In the genomic region with DNA sequence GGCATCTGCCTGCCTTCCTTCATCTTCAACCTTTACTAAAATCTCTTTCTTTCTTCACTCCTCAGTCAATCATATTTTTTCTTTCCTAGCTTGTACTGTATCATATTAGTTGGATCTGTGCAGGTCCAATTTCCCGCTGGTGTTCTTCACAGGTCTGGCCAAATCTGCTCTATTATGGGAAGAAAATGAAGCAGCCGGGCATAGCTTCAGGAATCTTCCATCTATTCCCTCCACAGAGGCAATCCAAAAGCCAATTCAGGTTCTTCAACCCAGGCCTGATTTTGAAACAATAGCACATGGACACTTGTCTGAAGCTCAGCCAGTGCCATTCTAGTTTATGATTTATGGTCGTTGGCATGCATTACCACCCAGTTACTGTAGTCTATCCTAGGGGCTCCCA, we compare ENCODE assay signal across 29 mouse cellular contexts. TPM values are rescaled to one million over a fixed set of nuclear protein-coding genes. Genes with fewer than 3 reads are reported as not detected.
A peak's percentile ranks its signal among the peaks of the same experiment; 100 is the strongest.
DNase-seq lines count a peak whose midpoint lies in the region; ATAC-seq and TF ChIP-seq lines count a peak whose summit lies in the region.
"Had no signal": no experiment of that assay in that cellular context is flagged by ENCODE, and none has a peak within 500 bp of the region (broad histone marks: within the 10 kb centered on the region; RNA-seq: fewer than 3 reads in every experiment).

No protein-coding gene starts in this region.

- no peaks in the 10 kb centered on the region for H3K9me3 ChIP-seq in hindbrain, embryonic 15.5 days
- H3K9me3 ChIP-seq in hindbrain, embryonic 12.5 days (replicated peaks) = no peaks in the 10 kb centered on the region
- H3K9me3 ChIP-seq in hindbrain, postnatal 0 days (ENCODE audit: low read length) = no peaks in the 10 kb centered on the region
- no peaks in the 10 kb centered on the region for H3K9me3 ChIP-seq in hindbrain, embryonic 11.5 days (ENCODE audit: control insufficient read depth, low read length)
- H3K9me3 ChIP-seq: embryonic facial prominence, embryonic 13.5 days; embryonic facial prominence, embryonic 15.5 days; forebrain, embryonic 10.5 days; forebrain, embryonic 12.5 days had no signal

- WGBS in hindbrain, embryonic 15.5 days = 75% methylated on average over 3 of the region's 3 CpGs
- 83% methylated on average over 3 of the region's 3 CpGs for WGBS in hindbrain, embryonic 12.5 days
- 59% methylated on average over 3 of the region's 3 CpGs for WGBS in hindbrain, postnatal 0 days
- WGBS in hindbrain, embryonic 11.5 days = 93% methylated on average over 3 of the region's 3 CpGs

- no peak overlapping the region for H3K9ac ChIP-seq in hindbrain, embryonic 15.5 days
- no peak overlapping the region for H3K9ac ChIP-seq in hindbrain, embryonic 12.5 days
- H3K9ac ChIP-seq in hindbrain, postnatal 0 days (replicated peaks; ENCODE audit: low read length) = no peak overlapping the region
- H3K9ac ChIP-seq in hindbrain, embryonic 11.5 days (ENCODE audit: low read depth, low read length) = no peak overlapping the region
- H3K9ac ChIP-seq: embryonic facial prominence, embryonic 13.5 days; embryonic facial prominence, embryonic 15.5 days; forebrain, embryonic 12.5 days had no signal

- no peaks in the 10 kb centered on the region for H3K36me3 ChIP-seq in hindbrain, embryonic 15.5 days
- no peaks in the 10 kb centered on the region for H3K36me3 ChIP-seq in hindbrain, embryonic 12.5 days
- H3K36me3 ChIP-seq in hindbrain, postnatal 0 days (ENCODE audit: insufficient read depth, low read length) = no peaks in the 10 kb centered on the region
- no peaks in the 10 kb centered on the region for H3K36me3 ChIP-seq in hindbrain, embryonic 11.5 days (ENCODE audit: control insufficient read depth, insufficient read depth, low read length)
- H3K36me3 ChIP-seq: embryonic facial prominence, embryonic 13.5 days; embryonic facial prominence, embryonic 15.5 days; forebrain, embryonic 10.5 days; forebrain, embryonic 12.5 days; G1E had no signal

- H3K4me1 ChIP-seq in hindbrain, embryonic 15.5 days (replicated peaks) = 0 out of 2 replicates have a peak, but pooled peaks cover 5% of the 10 kb centered on the region
- no peaks in the 10 kb centered on the region for H3K4me1 ChIP-seq in hindbrain, embryonic 12.5 days
- no peaks in the 10 kb centered on the region for H3K4me1 ChIP-seq in hindbrain, postnatal 0 days (ENCODE audit: insufficient read depth, low read length)
- no peaks in the 10 kb centered on the region for H3K4me1 ChIP-seq in hindbrain, embryonic 11.5 days (replicated peaks; ENCODE audit: control insufficient read depth, insufficient read depth, low read length)
- H3K4me1 ChIP-seq: forebrain, embryonic 12.5 days had no signal

- H3K27me3 ChIP-seq in hindbrain, embryonic 15.5 days = no peaks in the 10 kb centered on the region
- H3K27me3 ChIP-seq in hindbrain, embryonic 12.5 days = no peaks in the 10 kb centered on the region
- no peaks in the 10 kb centered on the region for H3K27me3 ChIP-seq in hindbrain, postnatal 0 days (ENCODE audit: insufficient read depth, low read length)
- H3K27me3 ChIP-seq in hindbrain, embryonic 11.5 days (ENCODE audit: control insufficient read depth, insufficient read depth, low read length) = no peaks in the 10 kb centered on the region
- H3K27me3 ChIP-seq: CH12.LX; embryonic facial prominence, embryonic 13.5 days; embryonic facial prominence, embryonic 15.5 days; forebrain, embryonic 12.5 days had no signal

- H3K4me3 ChIP-seq in hindbrain, embryonic 15.5 days = no peak overlapping the region
- no peak overlapping the region for H3K4me3 ChIP-seq in hindbrain, embryonic 12.5 days
- no peak overlapping the region for H3K4me3 ChIP-seq in hindbrain, postnatal 0 days (ENCODE audit: low read length)
- no peak overlapping the region for H3K4me3 ChIP-seq in hindbrain, embryonic 11.5 days (ENCODE audit: low read depth, low read length)
- H3K4me3 ChIP-seq: embryonic facial prominence, embryonic 13.5 days; embryonic facial prominence, embryonic 15.5 days; erythroblast, embryonic 14.5 days; forebrain, embryonic 10.5 days; forebrain, embryonic 12.5 days had no signal

- TF ChIP-seq CTCF in hindbrain, postnatal 0 days (IDR thresholded peaks at IDR 0.05; ENCODE audit: low read depth) = no peak
- no peak for TF ChIP-seq CTCF in brain, embryonic 14.5 days (IDR thresholded peaks at IDR 0.05; ENCODE audit: borderline replicate concordance, extremely low read depth, insufficient read depth, insufficient read length)

- peak; percentile 56 to 57 for DNase-seq in cerebellum, postnatal 10 days
- no peak for DNase-seq in cerebellum, adult 8-10 months
- DNase-seq in hindbrain, postnatal 0 days (ENCODE audit: low spot score) = peak; percentile 20
- DNase-seq in hindbrain, embryonic 11.5 days (ENCODE audit: low spot score) = no peak
- peak; percentile 45 for DNase-seq in brain, embryonic 14.5 days (ENCODE audit: low read depth)
- DNase-seq: adrenal gland, adult 8-10 months; adrenal gland, postnatal 14 days; adrenal gland, postnatal 36 days; B cell, adult 2 months; cerebellum, adult 11 months; cerebellum, adult 18-20 months; cerebellum, adult 9-11 months; cerebellum, postnatal 36 days; embryo, embryonic 11 days had no signal

- no peak overlapping the region for H3K4me2 ChIP-seq in hindbrain, embryonic 15.5 days
- H3K4me2 ChIP-seq in hindbrain, embryonic 12.5 days (replicated peaks) = no peak overlapping the region
- no peak overlapping the region for H3K4me2 ChIP-seq in hindbrain, postnatal 0 days (ENCODE audit: low read depth, low read length)
- no peak overlapping the region for H3K4me2 ChIP-seq in hindbrain, embryonic 11.5 days (replicated peaks; ENCODE audit: low read depth, low read length)
- H3K4me2 ChIP-seq: embryonic facial prominence, embryonic 13.5 days; embryonic facial prominence, embryonic 15.5 days; forebrain, embryonic 12.5 days had no signal

- H3K27ac ChIP-seq in hindbrain, embryonic 15.5 days (replicated peaks) = no peak overlapping the region
- H3K27ac ChIP-seq in hindbrain, embryonic 12.5 days = no peak overlapping the region
- no peak overlapping the region for H3K27ac ChIP-seq in hindbrain, postnatal 0 days
- no peak overlapping the region for H3K27ac ChIP-seq in hindbrain, embryonic 11.5 days (ENCODE audit: low read depth, low read length)
- H3K27ac ChIP-seq: embryonic facial prominence, embryonic 13.5 days; embryonic facial prominence, embryonic 15.5 days; forebrain, embryonic 10.5 days; forebrain, embryonic 12.5 days had no signal

- no peak for TF ChIP-seq POLR2A in brain, embryonic 14.5 days (IDR thresholded peaks at IDR 0.05; ENCODE audit: borderline replicate concordance, extremely low read depth, insufficient read depth, insufficient read length, poor library complexity, severe bottlenecking)

- ATAC-seq in hindbrain, embryonic 15.5 days (ENCODE audit: low FRiP score, low read depth) = peak; percentile 42; the same call in 1 of the 2 replicates
- ATAC-seq in hindbrain, embryonic 12.5 days (ENCODE audit: low FRiP score) = no peak
- no peak for ATAC-seq in hindbrain, postnatal 0 days
- ATAC-seq in hindbrain, embryonic 11.5 days (ENCODE audit: low FRiP score) = no peak
- ATAC-seq: activated CD4-positive, CD25-positive, alpha-beta regulatory T cell, adult 4 months; CD4-positive, CD25-positive, alpha-beta regulatory T cell, adult 4 months; forebrain, embryonic 16.5 days; Patski had no signal

RNA-seq across cellular contexts. Expression of gene Grik1, which starts 34.0 kb away (rescaled TPM):
- polyA plus RNA-seq in hindbrain, embryonic 15.5 days (2015; fragmentation: Nextera tagmentation; extraction: Ambion mirVana) = 34.5 and 39.0 TPM in 2 replicates
- 6.1 and 8.6 TPM in 2 replicates for polyA plus RNA-seq in hindbrain, embryonic 12.5 days (2016; fragmentation: Nextera tagmentation; extraction: Ambion mirVana)
- total RNA-seq in hindbrain, postnatal 0 days (2014; rRNA removed) = 30.4 and 34.6 TPM in 2 replicates
- polyA plus RNA-seq in hindbrain, postnatal 0 days (2015; fragmentation: Nextera tagmentation; extraction: Ambion mirVana) = 34.3 and 34.5 TPM in 2 replicates
- polyA plus RNA-seq in hindbrain, embryonic 11.5 days (2014; fragmentation: Nextera tagmentation; extraction: Ambion mirVana) = 3.5 and 4.2 TPM in 2 replicates
- 15.0 and 21.0 TPM in 2 replicates for polyA plus RNA-seq in brain, embryonic 14.5 days (2012; rRNA removed)
- total RNA-seq: adrenal gland, adult 18-20 months; adrenal gland, postnatal 14 days; adrenal gland, postnatal 36 days; common myeloid progenitor, adult 5-6 weeks had no signal
- polyA plus RNA-seq: activated CD4-positive, CD25-positive, alpha-beta regulatory T cell, adult 4 months; CD4-positive, CD25-positive, alpha-beta regulatory T cell, adult 4 months; erythroblast, embryonic 14.5 days; G1E; Patski had no signal

Comparison
In these comparisons a context has a peak if more than half of its experiments do, and no peak if none do; other contexts are left out.
1. DNase-seq: peak in cerebellum, postnatal 10 days (2 of 2), hindbrain, postnatal 0 days (single experiment) and brain, embryonic 14.5 days (single experiment); none in cerebellum, adult 8-10 months (single experiment) and hindbrain, embryonic 11.5 days (single experiment).